Mouse (Mus musculus): ENCODE results near the gene Dusp2. TPM values are rescaled to one million over a fixed set of nuclear protein-coding genes. Genes with fewer than 3 reads are reported as not detected.

Gene Dusp2
- total RNA-seq, 1 experiment from 2014 or later = 271 TPM

- ATAC-seq (replicated peaks in 1 of 2; ENCODE audit: insufficient read depth in 1 of 2, low FRiP score in 2 of 2, low TSS enrichment in 1 of 2, low read depth in 1 of 2, poor library complexity in 2 of 2, severe bottlenecking in 2 of 2) = no peak
Observed at GRCm38 (mm10) chr2:127376423-127377051, 40.6 kb downstream of the Dusp2 start.

- no peak for ATAC-seq (replicated peaks in 1 of 2; ENCODE audit: insufficient read depth in 1 of 2, low FRiP score in 2 of 2, low TSS enrichment in 1 of 2, low read depth in 1 of 2, poor library complexity in 2 of 2, severe bottlenecking in 2 of 2)
Observed at GRCm38 (mm10) chr2:127377942-127378610, 42.1 kb downstream of the Dusp2 start.

- no peak for ATAC-seq (replicated peaks in 1 of 2; ENCODE audit: insufficient read depth in 1 of 2, low FRiP score in 2 of 2, low TSS enrichment in 1 of 2, low read depth in 1 of 2, poor library complexity in 2 of 2, severe bottlenecking in 2 of 2)
Observed at GRCm38 (mm10) chr2:127378611-127378990, 42.6 kb downstream of the Dusp2 start.

GRCm38 (mm10) chr2:127379250-127379649 is 43.3 kb downstream of the Dusp2 start:
- no peak for ATAC-seq (replicated peaks in 1 of 2; ENCODE audit: insufficient read depth in 1 of 2, low FRiP score in 2 of 2, low TSS enrichment in 1 of 2, low read depth in 1 of 2, poor library complexity in 2 of 2, severe bottlenecking in 2 of 2)

GRCm38 (mm10) chr2:127383881-127384280 is 47.9 kb downstream of the Dusp2 start:
- ATAC-seq (replicated peaks in 1 of 2; ENCODE audit: insufficient read depth in 1 of 2, low FRiP score in 2 of 2, low TSS enrichment in 1 of 2, low read depth in 1 of 2, poor library complexity in 2 of 2, severe bottlenecking in 2 of 2) = no peak

- no peak for ATAC-seq (replicated peaks in 1 of 2; ENCODE audit: insufficient read depth in 1 of 2, low FRiP score in 2 of 2, low TSS enrichment in 1 of 2, low read depth in 1 of 2, poor library complexity in 2 of 2, severe bottlenecking in 2 of 2)
Observed at GRCm38 (mm10) chr2:127387521-127387920, 51.6 kb downstream of the Dusp2 start.

Other genes with a start within 250 kb of the Dusp2 start
- 45.5 and 58.5 TPM in 2 replicates for gene Ncaph, start 202.2 kb upstream of the Dusp2 start, total RNA-seq (2017)
- 20.8 and 22.5 TPM in 2 replicates for gene Itpripl1, start 192.7 kb upstream of the Dusp2 start, total RNA-seq (2017)
- gene 1810024B03Rik, start 127.9 kb upstream of the Dusp2 start, total RNA-seq (2017) = 3.8 and 7.1 TPM in 2 replicates
- gene Snrnp200, start 127.8 kb upstream of the Dusp2 start, total RNA-seq (2017) = 175 and 188 TPM in 2 replicates
- gene Ciao1, start 88.3 kb upstream of the Dusp2 start, total RNA-seq (2017) = 34.3 and 35.6 TPM in 2 replicates
- 34.3 and 34.8 TPM in 2 replicates for gene Tmem127, start 88.3 kb upstream of the Dusp2 start, total RNA-seq (2017)
- gene Stard7, start 65.9 kb upstream of the Dusp2 start, total RNA-seq (2017) = 135 and 142 TPM in 2 replicates
- gene Astl, start 2.5 kb downstream of the Dusp2 start, total RNA-seq (2017) = 0.05 and 0.25 TPM in 2 replicates
- gene Adra2b, start 27.0 kb downstream of the Dusp2 start, total RNA-seq (2017) = 0.45 TPM in 1 of 2 replicates, not detected in the other
- gene Gpat2, start 89.0 kb downstream of the Dusp2 start, total RNA-seq (2017) = not detected in 2 replicates
- gene Fahd2a, start 108.4 kb downstream of the Dusp2 start, total RNA-seq (2017) = 16.2 and 23.0 TPM in 2 replicates
- 4.0 and 4.5 TPM in 2 replicates for gene Kcnip3, start 185.9 kb downstream of the Dusp2 start, total RNA-seq (2017)
- 0.31 and 1.1 TPM in 2 replicates for gene Prom2, start 205.3 kb downstream of the Dusp2 start, total RNA-seq (2017)